Mouse (Mus musculus) neural tube, embryonic 15.5 days (tissue): ENCODE results near the gene Olfr124. TPM values are rescaled to one million over a fixed set of nuclear protein-coding genes. Genes with fewer than 3 reads are reported as not detected.

Source experiments
- ATAC-seq: fragments of 200-750 bp; cut with Nextera tagmentation; 2 replicates; pipeline ENCODE4 v1.8.0; 2017; ENCODE audit warnings: mild to moderate bottlenecking, moderate TSS enrichment, moderate library complexity; ENCODE audit not compliant: low FRiP score
- H3K27ac ChIP-seq: fragments of 300-500 bp; sonication (generic); replicated peaks from 2 replicates; pipeline ENCODE4 v1.5.1; 2015; ENCODE audit warnings: mild to moderate bottlenecking, inconsistent platforms
- H3K27me3 ChIP-seq: fragments of 300-500 bp; sonication (generic); replicated peaks from 2 replicates; pipeline ENCODE4 v1.6.1; 2015; ENCODE audit warnings: inconsistent platforms
- H3K36me3 ChIP-seq: fragments of 300-500 bp; sonication (generic); 2 replicates; pipeline ENCODE4 v1.6.1; 2015; ENCODE audit warnings: inconsistent platforms
- H3K4me1 ChIP-seq: fragments of 300-500 bp; sonication (generic); 2 replicates; pipeline ENCODE4 v1.6.1; 2015; ENCODE audit warnings: inconsistent platforms
- H3K4me2 ChIP-seq: fragments of 300-500 bp; sonication (generic); 2 replicates; pipeline ENCODE4 v1.6.1; 2015; ENCODE audit warnings: inconsistent platforms, mild to moderate bottlenecking, moderate library complexity
- H3K4me3 ChIP-seq: fragments of 300-500 bp; sonication (generic); replicated peaks from 2 replicates; pipeline ENCODE4 v1.5.1; 2015; ENCODE audit warnings: mild to moderate bottlenecking, inconsistent platforms
- H3K9ac ChIP-seq: fragments of 300-500 bp; sonication (generic); replicated peaks from 2 replicates; pipeline ENCODE4 v1.6.1; 2015; ENCODE audit warnings: mild to moderate bottlenecking, inconsistent platforms
- H3K9me3 ChIP-seq: fragments of 300-500 bp; sonication (generic); replicated peaks from 2 replicates; pipeline ENCODE4 v1.6.1; 2016; ENCODE audit warnings: inconsistent platforms
- WGBS: fragments of 180-500 bp; shearing (Covaris S2); methylation state at CpG from one replicate; pipeline ENCODE4 v1.1.7; 2015; ENCODE audit warnings: mixed read lengths; 5-methylcytosine and 5-hydroxymethylcytosine counted together
- polyA plus RNA-seq: library from polyadenylated mRNA; unstranded; fragments of >200 nt; fragmentation: Nextera tagmentation; extraction: Ambion mirVana; gene quantifications from 2 replicates; pipeline ENCODE4 v1.2.1, GENCODE M21; 2015

The Olfr124 gene
- polyA plus RNA-seq: not detected in 2 replicates

- Histone ChIP-seq H3K9me3 (no peaks in the 10 kb centered on the region), H3K27me3 (no peaks in the 10 kb centered on the region), H3K27ac (no peak within 1 kb of the TSS), H3K9ac (no peak within 1 kb of the TSS), H3K36me3 (no peaks in the 10 kb centered on the region), H3K4me1 (no peaks in the 10 kb centered on the region), H3K4me3 (no peak within 1 kb of the TSS), H3K4me2 (no peak within 1 kb of the TSS)
- no peak for ATAC-seq
- WGBS: 89% methylated on average over 3 of the region's 3 CpGs
Measured at GRCm38 (mm10) chr17:37799588-37799987, at the start of gene Olfr124. Olfr124 (plus strand) TSS chr17:37799888.

GRCm38 (mm10) chr17:37768307-37768706, 31.4 kb upstream of the Olfr124 start, which contains the start of gene Olfr122:
Olfr122 (plus strand) TSS chr17:37768607.
- WGBS: 87% methylated on average over 4 of the region's 4 CpGs
- no peak within 1 kb of the TSS for H3K27ac ChIP-seq
- H3K4me3 ChIP-seq: no peak within 1 kb of the TSS
- H3K4me1 ChIP-seq: no peaks in the 10 kb centered on the region
- H3K9me3 ChIP-seq: no peaks in the 10 kb centered on the region
- H3K27me3 ChIP-seq: no peaks in the 10 kb centered on the region
- no peak within 1 kb of the TSS for H3K4me2 ChIP-seq
- H3K9ac ChIP-seq: no peak within 1 kb of the TSS
- no peak for ATAC-seq
- no peaks in the 10 kb centered on the region for H3K36me3 ChIP-seq

GRCm38 (mm10) chr17:37793229-37793628, 6.5 kb upstream of the Olfr124 start, which contains the start of gene Olfr123:
Olfr123 (plus strand) TSS chr17:37793529.
- WGBS: 95% methylated on average over 2 of the region's 2 CpGs

GRCm38 (mm10) chr17:37832649-37833048, 33.0 kb downstream of the Olfr124 start, which contains the start of gene Olfr125:
Olfr125 (plus strand) TSS chr17:37832949.
- Histone ChIP-seq H3K9me3 (no peaks in the 10 kb centered on the region), H3K27me3 (no peaks in the 10 kb centered on the region), H3K27ac (no peak within 1 kb of the TSS), H3K4me2 (no peak within 1 kb of the TSS), H3K36me3 (no peaks in the 10 kb centered on the region), H3K4me3 (no peak within 1 kb of the TSS), H3K4me1 (no peaks in the 10 kb centered on the region), H3K9ac (no peak within 1 kb of the TSS)
- ATAC-seq: no peak

More at GRCm38 (mm10) chr17:37793229-37793628, 6.5 kb upstream of the Olfr124 start, which contains the start of gene Olfr123:
- no peaks in the 10 kb centered on the region for H3K36me3 ChIP-seq
- no peak within 1 kb of the TSS for H3K4me3 ChIP-seq
- no peaks in the 10 kb centered on the region for H3K9me3 ChIP-seq
- no peaks in the 10 kb centered on the region for H3K4me1 ChIP-seq
- H3K27ac ChIP-seq: no peak within 1 kb of the TSS
- no peak within 1 kb of the TSS for H3K4me2 ChIP-seq
- ATAC-seq: no peak
- H3K27me3 ChIP-seq: no peaks in the 10 kb centered on the region
- H3K9ac ChIP-seq: no peak within 1 kb of the TSS

- Histone ChIP-seq H3K27me3 (no peaks in the 10 kb centered on the region), H3K4me1 (no peaks in the 10 kb centered on the region), H3K36me3 (no peaks in the 10 kb centered on the region), H3K9me3 (no peaks in the 10 kb centered on the region), H3K4me3 (no peak within 1 kb of the TSS), H3K9ac (no peak within 1 kb of the TSS), H3K27ac (no peak within 1 kb of the TSS), H3K4me2 (no peak within 1 kb of the TSS)
- ATAC-seq: no peak
Measured at GRCm38 (mm10) chr17:37847183-37847582, 47.5 kb downstream of the Olfr124 start, which contains the start of gene Olfr126. Olfr126 (plus strand) TSS chr17:37847483.

Other genes with a start within 250 kb of the Olfr124 start
- not detected in 2 replicates for gene Olfr112, start 230.4 kb upstream of the Olfr124 start, polyA plus RNA-seq
- gene Olfr113, start 222.2 kb upstream of the Olfr124 start, polyA plus RNA-seq: not detected in 2 replicates
- not detected in 2 replicates for gene Olfr114, start 207.1 kb upstream of the Olfr124 start, polyA plus RNA-seq
- gene Olfr115, start 172.8 kb upstream of the Olfr124 start, polyA plus RNA-seq: not detected in 2 replicates
- gene Olfr116, start 172.7 kb upstream of the Olfr124 start, polyA plus RNA-seq: not detected in 2 replicates
- not detected in 2 replicates for gene Olfr117, start 136.1 kb upstream of the Olfr124 start, polyA plus RNA-seq
- gene Olfr118, start 132.9 kb upstream of the Olfr124 start, polyA plus RNA-seq: not detected in 2 replicates
- gene Olfr119, start 103.3 kb upstream of the Olfr124 start, polyA plus RNA-seq: not detected in 2 replicates
- gene Olfr120, start 78.1 kb upstream of the Olfr124 start, polyA plus RNA-seq: not detected in 2 replicates
- gene Olfr121, start 51.0 kb upstream of the Olfr124 start, polyA plus RNA-seq: not detected in 2 replicates
- gene Olfr122, start 31.3 kb upstream of the Olfr124 start, polyA plus RNA-seq: not detected in 2 replicates
- gene Olfr123, start 6.4 kb upstream of the Olfr124 start, polyA plus RNA-seq: not detected in 2 replicates
- gene Olfr125, start 33.1 kb downstream of the Olfr124 start, polyA plus RNA-seq: not detected in 2 replicates
- not detected in 2 replicates for gene Olfr126, start 47.6 kb downstream of the Olfr124 start, polyA plus RNA-seq
- not detected in 2 replicates for gene Olfr127, start 100.5 kb downstream of the Olfr124 start, polyA plus RNA-seq
- gene Olfr128, start 120.7 kb downstream of the Olfr124 start, polyA plus RNA-seq: not detected in 2 replicates
- not detected in 2 replicates for gene Olfr761, start 153.2 kb downstream of the Olfr124 start, polyA plus RNA-seq